Mouse (Mus musculus) ES-E14 (cell line): ENCODE measurements around the gene Mrpl45. TPM values are rescaled to one million over a fixed set of nuclear protein-coding genes. Genes with fewer than 3 reads are reported as not detected.
"Not testable (repeated sequence)": the region's sequence is repeated elsewhere in the genome, so short reads cannot be mapped to it uniquely, and the experiment has no call there.

Experiments
- DNase-seq: peaks from one replicate; pipeline ENCODE4 v3.0.0-alpha.2; 2013; ENCODE audit warnings: low read depth, low spot score
- H3K27ac ChIP-seq: 2 replicates; pipeline ENCODE4 v1.5.1; 2012; ENCODE audit warnings: low read depth, mild to moderate bottlenecking, low read length, moderate library complexity, mixed read lengths; ENCODE audit not compliant: poor library complexity, insufficient read depth, severe bottlenecking
- H3K36me3 ChIP-seq: 2 replicates; pipeline ENCODE4 v1.6.1; 2012; ENCODE audit warnings: mild to moderate bottlenecking, low read length, moderate library complexity, mixed read lengths; ENCODE audit not compliant: control insufficient read depth, poor library complexity, insufficient read depth, severe bottlenecking
- H3K4me1 ChIP-seq, 2 experiments: fragments of 150-350 bp in 1 of 2; sonication (generic) in 1 of 2; 2 replicates each; pipeline ENCODE4 v1.6.1; 2012; ENCODE audit warnings: low read length in 2 of 2, mild to moderate bottlenecking in 1 of 2, mixed read lengths in 1 of 2; ENCODE audit not compliant: control insufficient read depth in 2 of 2, insufficient read depth in 2 of 2, poor library complexity in 1 of 2
- H3K4me3 ChIP-seq, 2 experiments: fragments of 150-350 bp in 1 of 2; sonication (generic) in 1 of 2; 2 replicates each; pipeline ENCODE4 v1.5.1; 2012; ENCODE audit warnings: low read length in 2 of 2, low read depth in 1 of 2, mild to moderate bottlenecking in 1 of 2, mixed read lengths in 1 of 2; ENCODE audit not compliant: insufficient read depth in 1 of 2, poor library complexity in 1 of 2, severe bottlenecking in 1 of 2
- H3K9ac ChIP-seq: 2 replicates; pipeline ENCODE4 v1.6.1; 2012; ENCODE audit warnings: low read depth, mild to moderate bottlenecking, low read length, mixed read lengths; ENCODE audit not compliant: poor library complexity, insufficient read depth, severe bottlenecking
- H3K9me3 ChIP-seq: fragments of 150-350 bp; sonication (generic); 2 replicates; pipeline ENCODE4 v1.6.1; 2012; ENCODE audit warnings: low read depth, mild to moderate bottlenecking, low read length; ENCODE audit not compliant: control insufficient read depth, insufficient read depth
- CHD2 ChIP-seq: IDR thresholded peaks from 2 replicates; pipeline ENCODE4 v1.6.1; 2014; ENCODE audit warnings: mild to moderate bottlenecking, low read depth, low read length, inconsistent platforms
- HCFC1 ChIP-seq: IDR thresholded peaks from 2 replicates; pipeline ENCODE4 v1.6.1; 2012; ENCODE audit warnings: low read length, inconsistent platforms, borderline replicate concordance; ENCODE audit not compliant: insufficient read depth
- MAFK ChIP-seq: IDR thresholded peaks from 2 replicates; pipeline ENCODE4 v1.6.1; 2014; ENCODE audit warnings: mild to moderate bottlenecking, low read depth, low read length, inconsistent platforms; ENCODE audit not compliant: insufficient read depth
- ZC3H11A ChIP-seq: IDR thresholded peaks from 2 replicates; pipeline ENCODE4 v1.6.1; 2012; ENCODE audit warnings: low read depth, mild to moderate bottlenecking, inconsistent platforms, low read length, borderline replicate concordance
- ZNF384 ChIP-seq: IDR thresholded peaks from 2 replicates; pipeline ENCODE4 v1.6.1; 2012; ENCODE audit warnings: low read depth, low read length, inconsistent platforms
- in situ Hi-C, 2 experiments: fragments of 600-800 bp; cut with MboI; formaldehyde crosslinking; loops; one replicate each; pipeline ENCODE4 v1.15.1; 2025; ENCODE audit warnings: low sequenced_read_pairs in 2 of 2, inconsistent platforms in 1 of 2; ENCODE audit not compliant: unreplicated experiment in 2 of 2
- total RNA-seq: library from RNA; depleted of rRNA; stranded (reverse); fragments of 300-350 nt; gene quantifications from 2 replicates; pipeline ENCODE4 v1.2.3, GENCODE M21; 2012

Gene Mrpl45
- total RNA-seq, 1 experiment, result 76.8 TPM

DNA sequence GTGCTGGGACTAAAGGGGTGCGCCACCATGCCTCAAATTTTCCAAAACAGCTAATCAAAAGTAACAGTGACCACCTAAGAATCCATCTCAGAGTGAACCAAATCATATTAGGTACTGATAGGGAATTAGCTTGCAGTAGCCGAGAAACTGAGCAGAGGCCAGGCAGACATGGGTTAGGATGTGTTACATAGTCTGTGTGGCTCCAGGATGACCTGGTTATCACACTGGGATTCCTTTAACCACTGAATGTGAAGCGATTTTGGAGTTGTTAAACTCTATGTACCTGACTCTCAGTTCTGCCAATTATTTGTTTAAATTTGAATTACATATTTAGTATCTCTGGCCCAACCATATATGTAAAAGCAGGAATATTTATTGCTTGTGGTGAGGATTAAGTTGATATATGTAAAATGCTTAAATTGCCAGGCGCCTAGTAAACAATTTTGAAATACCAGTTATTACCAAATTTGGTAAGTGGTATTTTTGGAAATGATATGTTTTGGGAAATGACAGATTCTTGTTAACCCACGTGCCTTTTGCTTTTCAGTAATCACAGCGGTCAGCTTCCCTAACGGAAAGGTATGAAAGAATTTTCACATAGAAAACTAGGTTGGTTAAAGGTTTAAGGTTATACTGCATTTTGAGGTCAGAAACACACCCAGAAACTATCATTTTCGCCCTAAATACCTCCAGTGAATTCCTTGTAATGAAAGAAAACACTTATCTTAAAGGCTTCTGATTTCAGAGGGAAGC, 589 bp upstream of the Mrpl45 start:
- no peak for DNase-seq
- Histone ChIP-seq H3K4me3 (peak overlapping the region in 1 of 2 experiments; percentile 45; a peak in 2 of 4 replicates), H3K4me1 (peaks cover 0 to 4% of the 10 kb centered on the region in 2 experiments; a peak in 2 of 4 replicates), H3K9me3 (no peaks in the 10 kb centered on the region), H3K27ac (peak overlapping the region; percentile 43; the same call in 1 of the 2 replicates), H3K9ac (no peak overlapping the region; the same call in 1 of the 2 replicates), H3K36me3 (no peaks in the 10 kb centered on the region; the same call in 1 of the 2 replicates)
- TF ChIP-seq ZNF384, result 0 out of 2 replicates have a peak, but pooled peaks have one; percentile 28
- TF ChIP-seq HCFC1, result no peak
- TF ChIP-seq ZC3H11A, result no peak
- in situ Hi-C loops, result no loop called here

DNA sequence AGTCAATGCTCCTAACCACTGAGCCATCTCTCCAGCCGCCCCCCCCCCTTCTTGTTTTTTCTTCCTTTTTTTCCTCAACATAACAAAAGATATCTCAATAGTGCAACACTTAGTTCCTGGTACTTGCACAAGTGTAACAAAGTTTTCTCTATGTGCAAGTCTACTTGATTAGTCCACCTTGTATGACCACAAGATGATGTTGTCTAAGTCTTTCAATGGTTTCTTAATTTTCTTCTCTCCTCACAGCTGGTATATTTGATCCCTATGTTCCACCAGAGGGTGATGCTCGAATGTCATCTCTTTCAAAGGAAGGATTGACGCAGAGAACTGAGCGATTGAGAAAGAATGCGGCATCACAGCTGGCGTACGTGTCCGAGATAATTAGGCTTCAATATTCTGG, 5.7 kb downstream of the Mrpl45 start:
- H3K36me3 ChIP-seq, result peaks cover 17% of the 10 kb centered on the region
- no peak for TF ChIP-seq CHD2
- TF ChIP-seq HCFC1, result no peak
- no peak for TF ChIP-seq ZNF384
- TF ChIP-seq MAFK, result no peak
- TF ChIP-seq ZC3H11A, result no peak
- in situ Hi-C loops, result no loop called here

GRCm38 (mm10) chr11:97321894-97322600, 6.5 kb downstream of the Mrpl45 start:
- in situ Hi-C loops, H3K4me1 ChIP-seq, H3K9me3 ChIP-seq, DNase-seq: not testable (repeated sequence)
- peak overlapping the region in 1 of 2 experiments; percentile 10; a peak in 1 of 4 replicates for H3K4me3 ChIP-seq
- H3K36me3 ChIP-seq, result peaks cover 25% of the 10 kb centered on the region
- peak overlapping the region; percentile 47; the same call in 1 of the 2 replicates for H3K9ac ChIP-seq
- peak overlapping the region; percentile 87; the same call in 1 of the 2 replicates for H3K27ac ChIP-seq

More for the DNA sequence above, 5.7 kb downstream of the Mrpl45 start:
- DNase-seq, result no peak
- Histone ChIP-seq H3K4me1 (peaks cover 4 to 6% of the 10 kb centered on the region in 2 experiments; a peak in 3 of 4 replicates), H3K4me3 (no peak overlapping the region), H3K9me3 (no peaks in the 10 kb centered on the region), H3K9ac (no peak overlapping the region), H3K27ac (peak overlapping the region; percentile 76; the same call in 1 of the 2 replicates)

DNA sequence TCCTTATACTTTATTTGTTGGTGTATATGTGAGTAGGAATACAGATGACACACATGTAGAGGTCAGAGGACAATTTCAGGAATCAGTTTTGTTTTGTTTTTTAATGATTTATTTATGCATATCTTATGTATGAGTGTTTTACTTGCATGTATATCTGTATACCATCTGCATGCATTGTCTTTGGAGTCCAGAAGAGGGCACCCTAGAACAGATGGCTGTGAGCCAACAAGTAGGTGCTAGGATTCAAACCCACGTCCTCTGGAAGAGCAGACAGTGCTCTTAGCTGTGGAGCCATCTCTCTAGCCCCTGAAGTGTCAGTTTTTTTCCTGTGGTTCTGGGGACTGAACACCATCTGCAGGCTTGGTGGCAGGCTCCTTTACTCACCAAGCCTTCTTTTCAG, 9.7 kb downstream of the Mrpl45 start:
- Histone ChIP-seq H3K9me3 (no peaks in the 10 kb centered on the region), H3K4me1 (peaks cover 2 to 4% of the 10 kb centered on the region in 2 experiments)

More for the DNA sequence above, 9.7 kb downstream of the Mrpl45 start:
- Histone ChIP-seq H3K27ac (no peak overlapping the region), H3K9ac (no peak overlapping the region), H3K36me3 (peaks cover 42% of the 10 kb centered on the region), H3K4me3 (no peak overlapping the region)
- in situ Hi-C loops, result no loop called here
- no peak for DNase-seq
- no peak for TF ChIP-seq ZC3H11A
- TF ChIP-seq ZNF384, result no peak
- TF ChIP-seq HCFC1, result no peak
- TF ChIP-seq MAFK, result no peak
- no peak for TF ChIP-seq CHD2
